Mouse (Mus musculus): ENCODE measurements around the gene Kdm5a.

GRCm38 (mm10) chr6:120470666-120471065 lies 106.7 kb downstream of the Kdm5a start:
- TF ChIP-seq CTCF (IDR thresholded peaks at IDR 0.05) (no peak), EP300 (IDR thresholded peaks at IDR 0.05) (no peak)

All from lung, postnatal 0 days (tissue).